Mouse (Mus musculus): ENCODE measurements around the gene Usp37.

Gene Usp37

GRCm38 (mm10) chr1:74452611-74453045 lies 91.5 kb downstream of the Usp37 start:
- DNase-seq: no peak

- no peak for DNase-seq
Observed at GRCm38 (mm10) chr1:74444538-74444937, 99.5 kb downstream of the Usp37 start.

- no peak for DNase-seq
Observed at GRCm38 (mm10) chr1:74439166-74439876, 104.8 kb downstream of the Usp37 start.

- no peak for DNase-seq
Observed at GRCm38 (mm10) chr1:74437702-74438427, 106.2 kb downstream of the Usp37 start.

- no peak for DNase-seq
Observed at GRCm38 (mm10) chr1:74435563-74435962, 108.5 kb downstream of the Usp37 start.

GRCm38 (mm10) chr1:74434596-74434995 lies 109.5 kb downstream of the Usp37 start:
- DNase-seq: no peak

- no peak for DNase-seq
Observed at GRCm38 (mm10) chr1:74433220-74433619, 110.9 kb downstream of the Usp37 start.

GRCm38 (mm10) chr1:74425845-74426244 lies 118.2 kb downstream of the Usp37 start:
- no peak for DNase-seq

- no peak for DNase-seq
Observed at GRCm38 (mm10) chr1:74423147-74423546, 120.9 kb downstream of the Usp37 start.

- DNase-seq: no peak
Observed at GRCm38 (mm10) chr1:74419440-74419794, 124.7 kb downstream of the Usp37 start.

- no peak for DNase-seq
Observed at GRCm38 (mm10) chr1:74418747-74419439, 125.2 kb downstream of the Usp37 start.

- DNase-seq: no peak
Observed at GRCm38 (mm10) chr1:74415143-74415542, 128.9 kb downstream of the Usp37 start.

- DNase-seq: no peak
Observed at GRCm38 (mm10) chr1:74412711-74413110, 131.4 kb downstream of the Usp37 start.

GRCm38 (mm10) chr1:74411753-74412325 lies 132.2 kb downstream of the Usp37 start:
- DNase-seq: no peak

GRCm38 (mm10) chr1:74408589-74409504 lies 135.2 kb downstream of the Usp37 start, which contains the start of gene Vil1:
Gene Vil1, plus strand, starts transcription at chr1:74409376.
- no peak for DNase-seq

- no peak for DNase-seq
Observed at GRCm38 (mm10) chr1:74404206-74404605, 139.9 kb downstream of the Usp37 start.

- no peak for DNase-seq
Observed at GRCm38 (mm10) chr1:74401015-74401702, 142.9 kb downstream of the Usp37 start.

- DNase-seq: no peak
Observed at GRCm38 (mm10) chr1:74400531-74400930, 143.6 kb downstream of the Usp37 start.

GRCm38 (mm10) chr1:74397919-74398451 lies 146.1 kb downstream of the Usp37 start:
- DNase-seq: peak; percentile 54

- DNase-seq: peak; percentile 82
Observed at GRCm38 (mm10) chr1:74397268-74397918, 146.7 kb downstream of the Usp37 start.

All from right cerebral cortex, postnatal 14 days (tissue).